Mouse (Mus musculus) kidney, postnatal 0 days (tissue): ENCODE data around the gene Pkp4. TPM values are rescaled to one million over a fixed set of nuclear protein-coding genes. Genes with fewer than 3 reads are reported as not detected.

Source experiments
- ATAC-seq: fragments of 200-750 bp; cut with Nextera tagmentation; replicated peaks from 2 replicates; pipeline ENCODE4 v1.8.0; 2017; ENCODE audit warnings: low read depth, moderate number of reproducible peaks, moderate TSS enrichment, moderate library complexity; ENCODE audit not compliant: low FRiP score
- DNase-seq: peaks from one replicate; pipeline ENCODE4 v3.0.0-alpha.2; 2016; ENCODE audit warnings: low spot score
- H3K27ac ChIP-seq: fragments of 300-500 bp; sonication (generic); 2 replicates; pipeline ENCODE4 v1.5.1; 2014; ENCODE audit warnings: mild to moderate bottlenecking
- H3K27me3 ChIP-seq: fragments of 300-500 bp; sonication (generic); 2 replicates; pipeline ENCODE4 v1.6.1; 2014; ENCODE audit warnings: low read length, mixed read lengths; ENCODE audit not compliant: insufficient read depth
- H3K36me3 ChIP-seq: fragments of 300-500 bp; sonication (generic); 2 replicates; pipeline ENCODE4 v1.6.1; 2014; ENCODE audit warnings: low read length, mixed read lengths; ENCODE audit not compliant: insufficient read depth
- H3K4me1 ChIP-seq: fragments of 300-500 bp; sonication (generic); replicated peaks from 2 replicates; pipeline ENCODE4 v1.6.1; 2014; ENCODE audit warnings: antibody characterized with exemption, low read length, mixed read lengths; ENCODE audit not compliant: insufficient read depth
- H3K4me2 ChIP-seq: fragments of 300-500 bp; sonication (generic); 2 replicates; pipeline ENCODE4 v1.6.1; 2014; ENCODE audit warnings: mild to moderate bottlenecking, low read length, moderate library complexity, mixed read lengths
- H3K4me3 ChIP-seq: fragments of 300-500 bp; sonication (generic); replicated peaks from 2 replicates; pipeline ENCODE4 v1.5.1; 2014; ENCODE audit warnings: low read depth, low read length
- H3K9ac ChIP-seq: fragments of 300-500 bp; sonication (generic); 2 replicates; pipeline ENCODE4 v1.6.1; 2014; ENCODE audit warnings: low read depth, low read length
- H3K9me3 ChIP-seq: fragments of 300-500 bp; sonication (generic); replicated peaks from 2 replicates; pipeline ENCODE4 v1.6.1; 2016; ENCODE audit warnings: low read length, inconsistent platforms, mixed read lengths
- CTCF ChIP-seq: IDR thresholded peaks from 2 replicates; pipeline ENCODE4 v1.5.1; 2016; ENCODE audit warnings: antibody characterized with exemption, low read depth, mild to moderate bottlenecking, moderate library complexity
- WGBS: fragments of 180-500 bp; shearing (Covaris S2); extraction: QIAGEN DNeasy Blood & Tissue Kit; methylation state at CpG from one replicate; pipeline ENCODE4 v1.1.7; 2014; 5-methylcytosine and 5-hydroxymethylcytosine counted together
- polyA plus RNA-seq: library from polyadenylated mRNA; unstranded; fragments of >200 nt; fragmentation: Nextera tagmentation; extraction: Ambion mirVana; gene quantifications from 2 replicates; pipeline ENCODE4 v1.2.1, GENCODE M21; 2015

The Pkp4 gene
- polyA plus RNA-seq, 1 experiment from 2014 or later, result 20.2 TPM

GRCm38 (mm10) chr2:59284216-59284615, 123.6 kb downstream of the Pkp4 start:
- 90% methylated on average over 5 of the region's 5 CpGs for WGBS
- no peak for DNase-seq

GRCm38 (mm10) chr2:59284734-59285490, 124.3 kb downstream of the Pkp4 start:
- ATAC-seq (no peak), DNase-seq (no peak)
- Histone ChIP-seq H3K9me3 (no peaks in the 10 kb centered on the region), H3K9ac (no peak overlapping the region), H3K4me1 (0 out of 2 replicates have a peak, but pooled peaks cover 12% of the 10 kb centered on the region), H3K4me3 (no peak overlapping the region), H3K27ac (no peak overlapping the region), H3K4me2 (no peak overlapping the region), H3K36me3 (no peaks in the 10 kb centered on the region), H3K27me3 (no peaks in the 10 kb centered on the region)
- TF ChIP-seq CTCF, result no peak
- WGBS, result 76% methylated on average over 8 of the region's 8 CpGs

More at GRCm38 (mm10) chr2:59284216-59284615, 123.6 kb downstream of the Pkp4 start:
- Histone ChIP-seq H3K4me2 (no peak overlapping the region), H3K4me1 (0 out of 2 replicates have a peak, but pooled peaks cover 12% of the 10 kb centered on the region), H3K36me3 (no peaks in the 10 kb centered on the region), H3K4me3 (no peak overlapping the region), H3K27me3 (no peaks in the 10 kb centered on the region), H3K27ac (no peak overlapping the region), H3K9ac (no peak overlapping the region), H3K9me3 (no peaks in the 10 kb centered on the region)
- TF ChIP-seq CTCF, result no peak
- no peak for ATAC-seq

- H3K27me3 ChIP-seq, result no peaks in the 10 kb centered on the region
- no peak for TF ChIP-seq CTCF
- no peaks in the 10 kb centered on the region for H3K9me3 ChIP-seq
- no peaks in the 10 kb centered on the region for H3K36me3 ChIP-seq
- H3K4me1 ChIP-seq, result 0 out of 2 replicates have a peak, but pooled peaks cover 12% of the 10 kb centered on the region
- no peak overlapping the region for H3K4me2 ChIP-seq
- no peak overlapping the region for H3K27ac ChIP-seq
- ATAC-seq (no peak), DNase-seq (no peak)
- WGBS, result 83% methylated on average over 1 of the region's 1 CpGs
- H3K9ac ChIP-seq, result no peak overlapping the region
- no peak overlapping the region for H3K4me3 ChIP-seq
These were observed 124.9 kb downstream of the Pkp4 start for GRCm38 (mm10) chr2:59285581-59285980.

GRCm38 (mm10) chr2:59286247-59286646, 125.6 kb downstream of the Pkp4 start:
- peak; percentile 65 for DNase-seq
- no peaks in the 10 kb centered on the region for H3K36me3 ChIP-seq
- H3K27me3 ChIP-seq, result no peaks in the 10 kb centered on the region
- H3K9ac ChIP-seq, result no peak overlapping the region
- H3K9me3 ChIP-seq, result no peaks in the 10 kb centered on the region
- no peak overlapping the region for H3K27ac ChIP-seq
- no peak overlapping the region for H3K4me2 ChIP-seq
- no peak for TF ChIP-seq CTCF
- H3K4me3 ChIP-seq, result no peak overlapping the region
- H3K4me1 ChIP-seq, result 0 out of 2 replicates have a peak, but pooled peaks cover 11% of the 10 kb centered on the region
- no peak for ATAC-seq
- 47% methylated on average over 9 of the region's 9 CpGs for WGBS

DNA sequence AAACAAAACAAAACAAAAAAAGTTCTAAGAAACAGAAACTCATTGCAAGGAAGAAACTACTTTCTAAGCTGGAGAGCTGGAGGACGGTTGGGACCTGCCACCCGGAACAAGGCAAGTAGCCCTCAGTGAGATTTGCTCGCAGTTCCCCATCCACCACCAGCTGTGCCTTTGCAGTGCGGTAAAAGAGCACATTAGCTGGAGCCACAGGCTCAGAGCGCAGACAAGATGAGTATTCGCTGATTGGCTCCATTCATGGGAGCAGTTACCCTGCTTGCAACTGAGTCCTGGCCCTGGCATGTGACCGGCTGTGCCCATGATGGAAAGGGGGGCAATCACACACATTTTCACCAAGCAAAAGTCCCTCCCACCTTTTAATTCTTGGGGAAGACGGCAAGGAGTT, 127.0 kb downstream of the Pkp4 start:
- Histone ChIP-seq H3K9me3 (no peaks in the 10 kb centered on the region), H3K36me3 (no peaks in the 10 kb centered on the region), H3K4me3 (no peak overlapping the region), H3K27ac (no peak overlapping the region), H3K4me2 (0 out of 2 replicates have a peak overlapping the region, but pooled peaks have one; percentile 2), H3K9ac (no peak overlapping the region), H3K4me1 (0 out of 2 replicates have a peak, but pooled peaks cover 8% of the 10 kb centered on the region), H3K27me3 (no peaks in the 10 kb centered on the region)
- TF ChIP-seq CTCF, result no peak
- no peak for ATAC-seq
- WGBS, result 54% methylated on average over 8 of the region's 8 CpGs
- peak; percentile 27 for DNase-seq

GRCm38 (mm10) chr2:59289411-59289810, 128.8 kb downstream of the Pkp4 start:
- H3K4me1 ChIP-seq, result 0 out of 2 replicates have a peak, but pooled peaks cover 8% of the 10 kb centered on the region
- H3K9ac ChIP-seq, result no peak overlapping the region
- H3K27me3 ChIP-seq, result no peaks in the 10 kb centered on the region
- TF ChIP-seq CTCF, result no peak
- DNase-seq, result no peak
- no peaks in the 10 kb centered on the region for H3K9me3 ChIP-seq
- 85% methylated on average over 2 of the region's 2 CpGs for WGBS
- no peak overlapping the region for H3K4me2 ChIP-seq
- H3K27ac ChIP-seq, result no peak overlapping the region
- no peak for ATAC-seq
- no peak overlapping the region for H3K4me3 ChIP-seq
- H3K36me3 ChIP-seq, result no peaks in the 10 kb centered on the region
